Mouse (Mus musculus) adrenal gland, adult (tissue): ENCODE data around the gene Mob1b.

Experiments
- DNase-seq, 2 experiments: peaks; one replicate each; pipeline ENCODE4 v3.0.0; 2022 to 2023; ENCODE audit warnings: low spot score in 1 of 2; ENCODE audit not compliant: inconsistent age in 2 of 2

Mob1b gene

DNA sequence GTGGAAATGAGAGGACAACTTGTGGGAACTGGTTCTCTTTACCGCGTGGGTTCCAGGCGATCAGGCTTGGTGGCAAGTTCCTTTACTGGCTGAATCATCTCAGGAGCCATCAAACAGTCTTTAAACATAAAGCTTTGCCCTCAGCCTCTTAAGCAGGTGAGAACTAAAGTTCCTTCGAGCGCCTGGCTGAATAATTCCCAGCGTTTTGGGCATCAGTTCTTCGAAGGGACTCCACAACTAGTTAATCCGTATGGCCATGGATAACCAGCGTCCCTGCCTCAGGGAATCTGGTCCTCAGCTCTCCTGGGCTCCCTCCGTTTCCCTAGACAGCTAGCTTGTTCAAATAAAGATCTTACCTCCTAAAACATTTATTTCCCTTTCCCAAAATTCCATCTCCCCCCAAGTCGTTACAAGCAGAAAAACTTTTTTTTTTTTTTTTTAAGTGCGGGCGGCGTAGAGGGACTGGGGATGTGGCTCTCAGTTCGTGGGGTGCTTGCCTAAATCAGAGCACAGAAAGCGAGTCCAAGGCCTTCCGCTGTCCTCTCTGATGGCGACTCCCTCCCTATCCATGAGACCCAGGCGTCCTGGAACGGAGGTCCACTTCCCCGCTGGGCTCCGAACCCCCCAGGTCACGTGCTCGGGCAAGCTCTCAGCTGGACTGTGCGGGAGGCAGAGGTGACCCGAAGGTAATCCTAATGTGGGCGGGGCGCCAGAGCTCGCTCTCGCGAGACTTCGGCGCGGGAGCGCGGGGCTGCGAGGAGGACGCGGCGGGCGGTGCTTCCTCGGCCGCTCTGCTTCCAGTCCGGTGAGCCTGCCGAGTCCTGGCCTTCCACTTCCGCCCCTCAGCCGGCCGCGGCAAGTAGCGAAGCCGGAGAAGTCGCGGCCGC, at the start of gene Mob1b:
Gene Mob1b, plus strand, starts transcription at position 740 of the 887 bp plus-strand sequence.
- DNase-seq: peak; percentile 98 to 99

DNA sequence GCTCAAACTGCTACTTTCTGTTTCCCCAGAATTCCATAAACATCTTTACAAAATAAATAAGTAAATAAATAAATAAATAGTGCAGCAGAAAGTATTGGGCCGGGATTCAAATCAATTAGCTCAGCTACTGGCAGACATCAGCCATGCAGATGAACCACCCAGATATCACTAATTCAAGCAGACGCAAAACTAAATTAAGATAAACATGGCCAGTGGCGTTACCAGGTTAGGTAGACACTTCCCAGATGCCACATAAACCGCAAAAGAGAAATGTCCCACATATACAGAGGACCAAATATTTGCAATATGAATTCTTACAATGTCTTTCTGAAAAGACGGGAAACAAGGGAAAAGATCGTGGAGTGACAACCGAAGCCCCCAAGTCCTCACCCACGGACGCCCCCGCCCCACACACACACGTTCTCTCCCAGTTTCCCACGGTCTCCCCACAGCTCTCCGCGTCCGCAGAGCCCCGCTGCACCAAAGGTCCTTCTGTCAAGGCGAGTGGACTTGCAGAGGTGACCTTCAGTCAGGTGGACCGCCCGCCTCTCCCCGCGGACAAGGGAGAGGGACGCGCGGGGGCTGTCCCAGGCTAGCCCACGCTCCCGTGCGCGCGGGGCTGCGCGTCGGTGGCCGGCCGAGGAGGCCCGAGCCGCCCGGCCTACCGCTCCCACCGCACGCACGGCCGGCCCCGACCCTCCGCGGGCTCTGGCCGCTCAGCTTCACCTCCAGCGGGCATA, 45.8 kb upstream of the Mob1b start:
- DNase-seq: peak in 1 of 2 experiments; percentile 59

DNA sequence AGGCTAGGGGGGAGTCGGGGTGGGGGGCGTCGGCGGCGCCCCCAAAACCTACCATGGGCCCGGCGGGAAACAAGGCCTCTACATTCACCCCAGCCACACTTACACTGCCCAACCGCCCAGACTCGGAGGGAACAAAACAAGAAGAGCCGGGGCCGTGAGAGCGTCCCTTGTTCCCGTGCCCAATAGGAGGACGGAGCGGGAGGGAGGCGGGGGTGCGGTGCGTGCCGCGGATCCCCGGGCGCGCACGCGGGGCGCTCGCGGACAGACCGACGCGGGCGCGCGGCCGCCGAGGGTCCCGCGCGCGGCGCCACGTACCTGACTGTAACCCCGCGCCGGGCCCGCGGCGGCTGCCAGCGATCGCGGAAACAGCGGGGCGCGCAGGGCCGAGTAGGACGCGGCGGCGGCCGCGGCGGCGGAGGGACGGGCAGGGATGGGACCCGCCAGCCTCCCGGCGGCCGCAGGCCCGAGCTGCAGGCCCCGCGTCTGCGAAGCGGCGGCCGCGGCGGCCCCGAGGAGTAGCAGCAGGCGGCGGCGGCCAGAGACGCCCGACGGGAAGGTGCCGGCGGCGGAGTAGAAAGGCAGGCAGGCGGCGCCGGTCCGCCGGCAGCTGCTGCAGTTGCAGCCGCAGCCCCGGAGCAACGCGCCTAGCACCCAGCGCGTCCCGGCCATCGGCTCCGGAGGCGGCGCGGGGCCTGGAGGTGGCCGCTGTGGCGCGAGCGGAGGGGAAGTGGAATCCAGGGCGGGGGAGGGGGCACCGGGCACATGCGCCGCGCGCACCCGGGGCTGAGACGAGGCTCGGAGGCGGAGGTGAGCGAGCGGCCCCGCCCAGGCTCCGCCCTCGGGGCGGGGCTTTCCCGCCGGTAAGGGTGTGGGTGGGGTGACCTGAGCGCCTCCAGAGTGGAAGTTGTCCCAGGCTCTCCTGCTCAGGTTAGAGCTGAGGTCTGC, 44.9 kb upstream of the Mob1b start, which contains the start of gene Grsf1:
Gene Grsf1, minus strand, starts transcription at position 729 of the 945 bp plus-strand sequence.
- peak; percentile 95 to 98 for DNase-seq

DNA sequence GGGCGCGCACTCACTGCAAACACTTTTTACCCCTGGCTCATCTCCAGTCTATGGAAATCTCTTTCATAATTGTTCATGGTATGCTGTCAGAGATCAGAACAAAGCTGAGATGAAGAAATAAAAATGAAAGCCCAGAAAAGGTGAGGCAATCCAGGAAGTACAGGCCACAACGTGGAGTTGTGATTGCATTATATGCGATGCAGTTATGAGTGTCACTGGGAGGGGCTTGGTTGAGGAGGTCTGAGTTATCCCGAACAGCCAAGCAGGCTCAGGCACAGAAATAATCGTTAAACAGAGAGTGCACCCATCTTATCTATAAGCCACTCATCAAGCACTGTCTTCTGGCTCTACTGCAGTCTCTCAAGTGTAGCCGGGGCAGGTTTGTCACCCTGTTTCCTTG, 41.7 kb upstream of the Mob1b start:
- no peak for DNase-seq

DNA sequence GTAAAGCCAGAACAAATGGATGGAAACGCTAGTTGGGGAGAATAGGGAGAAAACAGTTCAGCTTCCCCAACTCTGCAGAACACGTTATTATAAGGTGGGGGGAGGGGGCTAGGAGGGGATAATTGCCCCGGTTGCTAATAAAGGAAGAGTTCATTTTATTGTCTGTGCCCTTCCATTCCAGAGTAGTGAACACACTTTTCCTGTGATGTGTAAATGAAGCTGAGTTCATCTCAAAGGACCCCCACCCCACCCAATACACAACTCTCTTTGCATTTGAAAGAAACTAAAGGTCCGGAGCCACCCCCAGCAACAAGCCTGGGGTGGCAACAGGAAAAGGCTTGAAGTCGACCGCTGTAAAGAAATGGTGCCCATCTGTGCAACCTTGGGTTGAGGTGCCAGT, 41.3 kb upstream of the Mob1b start:
- DNase-seq: no peak

DNA sequence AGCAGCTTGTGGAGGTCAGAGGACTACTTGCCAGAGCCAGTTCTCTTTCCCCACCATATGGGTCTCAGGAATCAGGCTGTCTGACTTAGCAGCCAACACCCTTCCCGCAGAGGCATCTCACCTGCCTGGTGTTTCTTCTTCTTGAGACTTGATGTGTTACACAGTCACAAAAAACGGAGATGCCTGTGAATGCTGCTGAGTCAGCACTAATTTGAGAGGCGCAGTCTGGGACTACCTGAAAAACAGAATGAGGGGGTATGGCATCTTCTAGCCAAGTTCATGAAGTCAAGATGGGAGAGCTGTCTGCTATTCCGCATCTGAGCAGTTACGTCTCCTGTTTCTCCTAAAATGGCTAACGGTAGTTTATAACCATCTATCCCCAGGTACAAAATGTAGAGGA, 40.1 kb upstream of the Mob1b start:
- no peak for DNase-seq

DNA sequence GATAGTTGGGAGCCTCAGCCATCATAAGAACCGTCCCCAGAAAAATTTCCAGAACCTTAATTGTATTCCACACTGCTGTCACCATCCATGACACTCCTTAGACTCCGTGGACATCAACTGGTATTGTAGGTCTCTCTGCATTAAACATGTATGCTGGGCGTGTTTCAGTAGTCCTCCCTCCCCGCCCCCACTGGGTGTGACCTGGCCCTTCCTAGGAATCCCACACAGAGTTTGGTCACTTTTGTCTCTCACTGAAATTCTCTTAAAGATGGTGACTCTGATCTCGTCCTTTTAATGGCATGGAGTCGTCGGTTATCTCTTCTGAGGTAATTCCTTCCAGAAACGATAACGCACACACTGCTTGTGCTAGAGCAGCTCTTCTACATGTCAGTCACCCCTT, 36.9 kb upstream of the Mob1b start:
- DNase-seq: no peak

DNA sequence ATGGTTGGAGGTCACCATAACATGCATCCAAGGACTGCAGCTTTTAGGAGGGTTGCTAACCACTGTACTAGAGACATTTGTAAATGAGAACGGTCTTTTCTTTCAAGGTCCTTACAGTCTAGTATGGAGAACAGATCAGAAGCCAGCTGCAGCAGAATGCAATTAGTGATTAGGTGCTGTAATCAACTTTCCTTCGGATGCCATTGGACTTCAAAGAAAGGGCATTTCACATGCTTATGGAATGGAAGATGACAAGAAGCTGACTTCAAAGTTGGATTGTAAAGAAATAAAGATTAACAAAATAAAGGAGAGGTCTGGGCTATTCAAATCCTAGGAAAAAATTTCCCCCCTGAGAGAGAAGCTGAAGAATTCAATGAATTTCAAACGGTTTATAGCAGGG, 36.4 kb upstream of the Mob1b start:
- DNase-seq: no peak

DNA sequence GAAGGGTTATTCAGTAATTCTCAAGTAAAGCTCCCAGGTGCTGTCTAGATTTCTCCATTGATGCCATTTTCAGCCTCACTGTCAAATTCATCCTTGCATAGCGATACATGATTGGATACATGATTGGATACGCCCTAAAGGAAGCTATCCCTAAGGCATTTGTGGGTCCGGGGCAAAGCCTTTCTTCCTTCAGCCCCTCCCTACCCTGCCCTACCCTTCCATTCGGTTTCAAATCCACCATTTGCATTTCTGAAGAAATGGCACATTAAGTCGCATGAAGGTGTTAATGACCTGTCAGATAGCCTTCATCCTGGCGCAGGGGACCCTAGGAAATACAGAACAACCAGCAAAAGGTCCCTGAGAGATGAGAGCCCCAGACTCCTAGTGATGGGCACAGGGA, 35.3 kb upstream of the Mob1b start:
- no peak for DNase-seq

DNA sequence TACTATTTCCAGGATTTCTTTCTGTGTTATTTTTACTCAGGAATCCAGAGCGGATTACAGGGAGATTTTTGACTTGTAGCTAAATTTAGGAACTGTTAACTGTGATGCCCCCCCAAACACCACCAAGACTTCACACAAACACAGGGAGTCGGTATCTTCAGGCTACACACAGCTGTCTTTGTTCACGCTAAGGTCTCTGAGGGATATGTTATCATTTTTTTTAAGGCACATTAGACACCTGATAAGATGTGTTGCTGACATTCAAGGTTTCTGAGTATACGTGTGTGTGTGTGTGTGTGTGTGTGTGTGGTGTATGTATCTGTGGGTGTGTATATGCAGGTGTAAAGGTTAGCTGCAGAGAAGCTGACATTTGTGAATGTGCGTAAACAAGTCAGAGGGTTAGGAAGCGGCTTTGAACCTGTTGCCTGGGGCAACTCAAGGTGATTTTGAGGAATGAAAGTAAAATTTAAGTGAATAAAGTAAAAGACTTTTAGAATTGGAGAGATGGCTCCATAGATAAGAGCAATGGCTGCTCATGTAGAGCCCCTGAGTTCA, 34.8 kb upstream of the Mob1b start:
- DNase-seq: no peak

DNA sequence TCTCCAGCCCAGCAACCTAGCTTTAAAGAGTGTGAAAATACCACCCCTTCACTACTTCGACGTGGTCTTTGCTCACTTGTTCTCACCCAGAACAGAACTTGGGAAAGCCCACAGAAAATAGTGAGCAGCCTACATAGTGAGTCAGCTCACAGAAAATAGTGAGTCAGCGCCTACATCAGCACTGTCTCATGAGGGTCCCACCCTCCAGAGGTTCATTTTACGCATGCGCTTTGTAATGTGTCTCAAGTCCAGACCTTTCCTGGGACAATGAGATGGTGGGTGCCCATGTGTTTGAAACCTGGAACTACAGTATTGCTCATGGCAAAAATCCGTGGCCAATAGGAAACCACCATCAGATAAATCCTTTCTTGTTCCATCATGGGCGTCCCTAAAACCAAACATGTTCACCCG, 32.7 kb upstream of the Mob1b start:
- no peak for DNase-seq

DNA sequence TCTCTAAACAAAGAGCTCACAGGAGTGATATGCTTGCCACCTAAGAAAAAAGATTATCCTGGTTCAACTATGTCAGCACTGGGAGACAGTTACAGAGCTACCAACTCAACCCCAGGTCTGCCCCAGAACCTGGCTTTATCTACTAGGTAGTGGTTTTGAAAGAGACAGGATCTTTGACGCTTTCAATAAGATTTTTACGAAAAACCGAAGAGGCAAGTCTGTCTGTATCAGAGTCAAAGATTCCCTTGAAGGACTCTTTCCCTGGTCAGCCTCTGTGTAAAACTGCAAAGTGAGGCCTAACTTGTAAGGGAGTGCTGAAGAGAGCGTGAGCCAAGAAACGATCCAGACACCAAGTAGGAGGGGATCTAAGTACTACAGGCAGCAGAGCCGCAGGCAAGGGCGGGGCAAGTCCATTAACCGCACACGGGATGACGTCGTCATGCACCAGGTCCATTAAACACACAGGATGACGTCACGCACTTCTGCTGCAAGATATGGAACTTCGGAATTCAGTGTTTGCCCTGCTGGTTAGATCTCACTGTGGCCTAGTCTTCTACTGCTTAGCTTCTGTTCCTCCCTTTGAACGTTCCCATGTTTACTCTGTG, 32.0 kb upstream of the Mob1b start:
- no peak for DNase-seq

DNA sequence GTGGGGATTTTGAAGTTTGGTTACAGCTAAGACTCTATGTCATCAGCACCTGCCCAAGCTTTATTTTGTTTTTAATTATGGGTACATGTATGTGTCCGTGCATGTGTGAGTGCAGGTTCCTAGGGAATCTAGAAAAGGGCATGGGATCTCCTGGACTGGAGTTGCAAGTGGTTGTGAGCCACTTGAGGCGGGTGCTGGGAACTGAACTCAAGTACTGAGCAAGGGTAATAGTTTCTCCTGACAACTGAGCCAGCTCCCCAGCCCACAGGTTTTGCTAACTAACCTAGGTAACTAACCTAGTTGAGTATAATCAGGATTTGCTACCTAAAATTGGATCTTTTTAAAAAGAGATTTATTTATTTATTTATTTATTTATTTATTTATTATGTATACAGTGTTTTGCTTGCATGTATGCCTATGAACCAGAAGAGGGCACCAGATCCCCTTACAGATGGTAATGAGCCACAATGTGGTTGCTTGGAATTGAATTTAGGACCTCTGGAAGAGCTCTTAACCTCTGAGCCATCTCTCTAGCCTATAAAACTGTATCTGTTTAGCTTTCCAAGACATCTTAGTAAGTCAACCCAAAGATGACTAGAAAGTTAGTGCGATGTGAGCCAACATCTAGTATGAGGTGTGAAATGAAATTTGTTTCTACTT, 31.2 kb upstream of the Mob1b start:
- DNase-seq: peak in 1 of 2 experiments; percentile 67

DNA sequence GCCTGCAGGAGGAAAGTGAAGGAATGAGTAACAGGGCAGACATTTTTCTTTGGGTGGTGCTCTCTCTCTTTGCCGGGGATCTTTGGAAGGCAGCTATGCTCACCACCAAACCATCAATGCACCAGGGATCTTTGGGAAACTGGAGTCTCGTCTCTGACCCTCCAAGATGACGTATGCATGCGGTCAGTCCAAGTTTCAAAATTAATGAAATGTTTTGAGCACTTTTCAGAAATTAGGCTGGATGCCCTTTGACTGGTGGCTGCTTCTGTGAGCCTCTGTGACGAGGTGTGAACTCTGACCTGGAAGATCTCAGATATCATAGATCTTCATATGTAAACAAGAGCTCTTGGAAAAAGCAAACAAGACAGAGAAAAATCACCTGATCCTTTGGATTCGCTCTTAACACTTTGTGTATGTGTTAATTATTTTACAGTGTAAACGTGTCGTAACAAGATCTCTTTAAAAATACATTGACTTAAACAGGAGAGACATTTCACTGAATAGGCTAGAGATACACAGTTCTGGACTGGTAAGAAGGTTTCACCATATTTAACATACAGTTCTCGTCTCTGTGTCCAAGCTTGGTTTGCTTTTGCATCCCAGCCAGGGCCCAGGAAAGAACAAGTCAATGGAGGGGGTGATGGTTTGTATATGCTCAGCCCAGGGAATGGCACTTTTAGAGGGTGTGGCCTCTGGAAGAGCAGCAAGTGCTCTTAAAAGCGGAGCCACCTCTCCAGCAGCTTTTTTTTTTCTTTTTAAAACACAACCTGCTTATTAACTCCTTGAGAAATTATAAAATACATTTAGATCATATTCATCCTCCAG, 29.8 kb upstream of the Mob1b start:
- DNase-seq: no peak

DNA sequence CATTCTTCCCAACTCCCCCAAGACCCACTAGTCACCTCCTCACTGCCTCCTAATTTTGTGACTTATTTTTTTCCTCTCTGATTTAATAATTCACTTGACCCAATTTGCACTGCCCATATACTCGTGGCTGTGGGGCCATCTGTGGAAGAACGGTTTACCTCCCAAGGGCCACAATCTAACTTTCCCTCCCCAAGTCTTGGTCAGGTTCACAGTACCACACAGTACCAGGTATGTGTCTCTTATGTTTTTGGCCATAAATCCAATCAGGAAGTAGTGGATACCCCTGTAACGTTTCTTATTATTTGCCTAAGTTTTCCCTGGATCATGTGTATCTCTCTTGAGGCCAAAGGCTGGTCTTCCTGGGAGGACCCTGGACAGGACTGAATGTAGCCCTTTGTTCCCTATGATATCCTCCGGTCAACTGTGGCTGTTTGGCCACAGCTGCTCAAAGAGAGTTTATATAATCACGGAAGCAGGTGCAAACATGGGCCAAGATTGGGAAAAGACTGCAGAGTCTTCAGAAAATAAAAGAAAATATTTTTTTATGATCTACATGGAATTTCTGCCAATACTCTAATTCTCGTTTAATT, 29.1 kb upstream of the Mob1b start:
- DNase-seq: no peak

DNA sequence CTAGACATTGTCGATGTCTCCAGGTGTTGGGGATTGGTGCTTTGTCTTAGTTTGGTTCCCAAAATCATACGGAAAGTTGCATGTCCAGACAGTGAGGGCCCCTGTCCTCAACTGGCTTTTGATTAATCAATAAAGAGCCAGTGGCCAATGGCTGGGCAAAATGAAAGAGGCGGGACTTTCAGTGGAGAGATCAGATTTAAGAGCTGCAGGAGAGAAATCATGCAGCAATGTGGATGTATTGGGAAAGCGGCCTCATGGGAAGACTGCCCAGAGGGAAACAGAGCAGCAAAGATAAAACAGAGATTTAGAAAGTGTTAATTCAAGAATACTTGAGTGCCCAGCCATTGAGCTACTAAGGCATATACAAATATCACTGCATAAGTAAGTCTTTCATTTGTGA, 28.1 kb upstream of the Mob1b start:
- no peak for DNase-seq

DNA sequence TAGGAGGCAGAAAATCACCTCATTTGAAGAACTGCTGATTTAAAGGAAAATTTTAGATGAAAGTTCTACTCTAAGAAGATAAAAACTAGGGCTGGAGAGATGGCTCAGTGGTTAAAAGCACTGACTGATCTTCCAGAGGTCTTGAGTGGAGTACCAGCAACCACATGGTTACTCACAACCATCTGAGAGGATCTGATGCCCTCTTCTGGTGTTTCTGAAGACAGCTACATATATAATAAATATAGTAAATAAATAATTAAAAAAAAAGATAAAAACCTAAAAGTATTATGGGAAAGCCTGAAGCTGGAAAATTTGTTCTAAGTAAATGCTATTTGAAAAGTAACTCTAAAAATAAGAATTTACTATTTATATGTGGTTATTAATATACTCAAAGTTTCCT, 27.6 kb upstream of the Mob1b start:
- DNase-seq: no peak

DNA sequence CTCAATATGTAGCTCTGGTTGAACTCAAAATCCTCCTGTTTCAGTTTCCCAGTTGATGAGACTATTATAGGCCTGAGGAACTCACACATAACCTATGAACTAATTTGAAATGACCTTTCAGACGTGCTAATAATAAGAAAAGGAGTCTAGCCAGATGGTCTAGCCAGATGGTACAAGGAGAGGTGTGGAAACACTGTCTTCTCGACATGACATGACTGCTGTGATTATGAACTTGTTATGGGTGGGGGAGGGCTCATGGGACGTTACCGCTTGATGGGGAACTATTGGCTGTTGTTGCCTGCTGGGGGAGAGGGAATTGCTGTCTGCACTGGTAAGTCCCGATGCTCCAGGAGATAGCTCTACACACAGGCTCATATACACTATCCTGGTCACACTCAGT, 23.4 kb upstream of the Mob1b start:
- no peak for DNase-seq
